Mouse (Mus musculus) heart, embryonic 15.5 days (tissue): Measurements from ENCODE around the gene Rgs12. TPM values are rescaled to one million over a fixed set of nuclear protein-coding genes. Genes with fewer than 3 reads are reported as not detected.

Source experiments
- ATAC-seq: fragments of 200-750 bp; cut with Nextera tagmentation; replicated peaks from 2 replicates; pipeline ENCODE4 v1.8.0; 2017; ENCODE audit warnings: low read depth, moderate TSS enrichment; ENCODE audit not compliant: insufficient number of reproducible peaks, insufficient read depth, low FRiP score
- H3K27ac ChIP-seq: fragments of 300-500 bp; sonication (generic); 2 replicates; pipeline ENCODE4 v1.5.1; 2015; ENCODE audit warnings: mild to moderate bottlenecking, inconsistent platforms
- H3K27me3 ChIP-seq: fragments of 300-500 bp; sonication (generic); 2 replicates; pipeline ENCODE4 v1.6.1; 2015; ENCODE audit warnings: inconsistent platforms
- H3K36me3 ChIP-seq: fragments of 300-500 bp; sonication (generic); 2 replicates; pipeline ENCODE4 v1.6.1; 2015; ENCODE audit warnings: mild to moderate bottlenecking, inconsistent platforms
- H3K4me1 ChIP-seq: fragments of 300-500 bp; sonication (generic); replicated peaks from 2 replicates; pipeline ENCODE4 v1.6.1; 2015; ENCODE audit warnings: inconsistent platforms
- H3K4me2 ChIP-seq: fragments of 300-500 bp; sonication (generic); 2 replicates; pipeline ENCODE4 v1.6.1; 2015; ENCODE audit warnings: inconsistent platforms, mild to moderate bottlenecking, moderate library complexity
- H3K4me3 ChIP-seq: fragments of 300-500 bp; sonication (generic); 2 replicates; pipeline ENCODE4 v1.5.1; 2015; ENCODE audit warnings: mild to moderate bottlenecking, inconsistent platforms
- H3K9ac ChIP-seq: fragments of 300-500 bp; sonication (generic); 2 replicates; pipeline ENCODE4 v1.6.1; 2015; ENCODE audit warnings: mild to moderate bottlenecking, inconsistent platforms
- H3K9me3 ChIP-seq: fragments of 300-500 bp; sonication (generic); replicated peaks from 2 replicates; pipeline ENCODE4 v1.6.1; 2016; ENCODE audit warnings: inconsistent platforms
- WGBS: fragments of 180-500 bp; shearing (Covaris S2); methylation state at CpG from one replicate; pipeline ENCODE4 v1.1.7; 2015; ENCODE audit warnings: mixed read lengths; 5-methylcytosine and 5-hydroxymethylcytosine counted together
- polyA plus RNA-seq: library from polyadenylated mRNA; unstranded; fragments of >200 nt; fragmentation: Nextera tagmentation; extraction: Ambion mirVana; gene quantifications from 2 replicates; pipeline ENCODE4 v1.2.1, GENCODE M21; 2015

The Rgs12 gene
- 28.7 and 35.0 TPM in 2 replicates for polyA plus RNA-seq

DNA sequence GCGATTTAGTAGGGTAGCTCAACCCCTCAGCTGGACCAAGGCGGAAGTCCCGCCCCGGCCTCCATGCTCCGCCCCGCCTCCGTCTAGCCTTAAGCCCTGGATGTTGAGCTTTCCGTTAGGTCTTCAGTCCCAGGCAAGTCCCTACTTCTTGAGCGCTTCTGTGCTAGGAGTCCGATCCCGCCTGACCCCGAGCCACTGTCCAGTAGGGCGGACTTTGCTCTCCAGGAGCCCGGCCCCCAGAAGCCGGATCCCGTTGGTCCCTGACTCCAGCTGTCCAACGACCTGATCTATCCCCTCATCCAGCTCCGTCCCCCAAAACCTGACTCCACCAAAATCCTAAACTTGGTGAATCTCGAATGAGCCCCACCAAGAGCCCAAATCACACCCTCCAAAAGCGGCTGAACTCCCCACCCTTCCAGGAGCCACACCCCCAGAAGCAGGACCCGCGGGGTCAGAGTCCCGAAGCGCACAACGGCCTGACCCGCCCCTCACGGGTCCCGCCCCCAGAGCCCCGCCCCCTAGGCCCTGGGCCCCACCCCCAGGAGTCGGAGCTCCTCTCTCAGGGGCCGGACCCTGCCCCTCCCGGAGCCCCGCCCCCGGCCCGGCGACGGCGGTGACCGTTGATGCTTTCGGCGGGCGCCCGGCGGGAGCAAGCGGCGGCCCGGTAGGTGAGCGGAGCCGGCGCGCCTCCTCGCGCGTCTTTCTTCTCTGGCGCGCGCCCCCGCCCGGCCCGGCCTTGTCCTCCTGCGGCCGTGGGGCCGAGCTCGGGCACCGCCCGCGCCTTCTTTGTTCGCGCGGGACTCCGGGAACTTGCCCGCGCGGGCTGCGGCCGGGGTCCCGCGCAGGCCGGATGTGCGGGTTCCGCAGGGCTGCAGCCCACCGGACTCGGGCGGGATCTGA is at the start of gene Rgs12:
Gene Rgs12 (plus strand): TSS at position 585 of the 900 bp plus-strand sequence.
- peaks cover 5% of the 10 kb centered on the region; the same call in 1 of the 2 replicates for H3K36me3 ChIP-seq
- peak within 1 kb of the TSS; percentile 87 for H3K27ac ChIP-seq
- H3K9me3 ChIP-seq: no peaks in the 10 kb centered on the region
- H3K27me3 ChIP-seq: no peaks in the 10 kb centered on the region
- H3K4me1 ChIP-seq: peaks cover 34% of the 10 kb centered on the region
- peak within 1 kb of the TSS; percentile 81 for H3K4me3 ChIP-seq
- WGBS: under 1% methylated on average over 66 of the region's 84 CpGs
- peak; percentile 97 for ATAC-seq
- H3K9ac ChIP-seq: peak within 1 kb of the TSS; percentile 94
- H3K4me2 ChIP-seq: peak within 1 kb of the TSS; percentile 85

DNA sequence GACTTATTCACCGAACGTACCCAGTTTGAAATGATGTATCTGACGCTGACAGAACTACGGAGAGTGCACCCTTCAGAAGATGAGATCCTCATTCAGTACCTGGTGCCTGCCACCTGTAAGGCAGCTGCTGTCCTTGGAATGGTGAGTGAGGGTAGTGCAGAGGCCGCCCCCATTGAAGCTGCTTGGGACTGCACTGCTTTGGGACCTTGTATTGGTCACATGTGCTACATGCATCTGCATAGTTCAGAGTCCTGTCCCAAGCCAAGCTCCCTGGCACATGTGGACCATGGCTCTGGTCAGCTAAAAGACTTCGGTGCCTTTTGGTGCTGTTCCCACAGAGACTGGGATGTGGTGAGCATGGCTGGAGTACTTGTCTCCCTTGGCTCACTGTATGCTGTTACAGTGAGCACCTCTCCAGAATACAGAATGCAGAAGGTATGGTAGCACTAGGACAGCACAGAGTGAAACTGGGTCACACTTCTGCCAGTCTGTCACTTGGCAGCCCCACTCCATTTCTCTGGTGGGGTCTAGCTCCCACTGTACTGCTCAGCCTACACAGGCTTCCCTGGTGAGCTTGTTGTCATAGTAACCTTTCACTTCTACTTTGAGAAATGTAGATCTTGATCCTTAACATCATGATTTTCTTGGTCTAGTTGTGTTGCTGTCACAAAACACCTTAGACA is 49.3 kb upstream of the Rgs12 start:
- H3K4me3 ChIP-seq: no peak overlapping the region
- no peak overlapping the region for H3K4me2 ChIP-seq
- 93% methylated on average over 6 of the region's 6 CpGs for WGBS
- no peaks in the 10 kb centered on the region for H3K27me3 ChIP-seq
- H3K27ac ChIP-seq: no peak overlapping the region
- peaks cover 57% of the 10 kb centered on the region for H3K36me3 ChIP-seq
- ATAC-seq: no peak
- peaks cover 20% of the 10 kb centered on the region for H3K4me1 ChIP-seq
- H3K9me3 ChIP-seq: no peaks in the 10 kb centered on the region
- H3K9ac ChIP-seq: no peak overlapping the region

DNA sequence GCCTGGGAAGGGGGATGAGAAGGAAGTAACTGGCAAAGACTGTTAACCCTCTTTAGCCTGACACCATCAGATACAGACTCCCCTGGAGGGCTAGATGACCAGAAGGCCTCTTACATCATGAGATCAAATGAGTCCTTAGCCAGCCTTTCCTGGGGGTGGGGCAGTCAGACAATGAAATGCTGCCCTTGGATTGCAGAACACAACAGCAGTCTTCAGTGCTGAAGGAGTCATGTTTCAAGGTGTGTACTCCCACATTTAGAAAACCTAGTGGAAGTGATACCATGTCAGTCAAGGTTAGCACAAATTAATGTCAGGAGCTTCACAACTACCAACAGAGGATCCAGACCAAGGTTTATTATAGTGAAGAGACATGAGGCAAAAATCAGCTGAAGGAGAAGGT is 46.9 kb upstream of the Rgs12 start:
- Histone ChIP-seq H3K36me3 (peaks cover 70% of the 10 kb centered on the region), H3K27ac (peak overlapping the region; percentile 30; the same call in 1 of the 2 replicates), H3K27me3 (no peaks in the 10 kb centered on the region), H3K9ac (no peak overlapping the region), H3K9me3 (no peaks in the 10 kb centered on the region), H3K4me3 (no peak overlapping the region), H3K4me1 (peaks cover 14% of the 10 kb centered on the region), H3K4me2 (no peak overlapping the region)
- ATAC-seq: no peak

DNA sequence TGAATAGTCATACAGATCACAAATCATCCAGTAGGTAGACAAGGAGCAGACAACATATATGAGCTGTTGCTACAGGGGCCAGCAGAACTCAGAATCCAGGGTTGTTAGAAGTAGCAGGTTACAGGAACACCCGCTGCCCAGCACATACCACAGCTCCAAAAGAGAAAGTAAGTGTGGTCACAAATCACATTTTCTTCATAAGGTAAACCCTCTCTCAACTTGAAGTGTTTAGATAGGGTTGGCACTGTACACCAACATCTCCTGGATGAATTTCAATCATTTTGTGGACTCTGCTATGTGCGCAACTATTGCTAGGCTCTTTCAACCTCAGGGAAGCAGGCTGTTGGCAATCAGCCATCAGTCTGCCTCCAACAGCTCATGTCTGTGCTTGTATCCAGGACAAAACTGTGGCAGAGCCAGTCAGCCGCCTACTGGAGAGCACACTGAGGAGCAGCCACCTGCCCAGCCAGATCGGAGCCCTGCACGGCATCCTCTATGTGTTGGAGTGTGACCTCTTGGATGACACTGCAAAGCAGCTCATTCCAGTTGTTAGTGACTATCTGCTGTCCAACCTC is 46.3 kb upstream of the Rgs12 start:
- ATAC-seq: peak; percentile 60
- Histone ChIP-seq H3K9ac (no peak overlapping the region), H3K27me3 (no peaks in the 10 kb centered on the region), H3K4me3 (no peak overlapping the region), H3K27ac (peak overlapping the region; percentile 30; the same call in 1 of the 2 replicates), H3K36me3 (peaks cover 72% of the 10 kb centered on the region), H3K4me2 (no peak overlapping the region), H3K9me3 (no peaks in the 10 kb centered on the region), H3K4me1 (peaks cover 12% of the 10 kb centered on the region)
- WGBS: 50% methylated on average over 5 of the region's 5 CpGs

DNA sequence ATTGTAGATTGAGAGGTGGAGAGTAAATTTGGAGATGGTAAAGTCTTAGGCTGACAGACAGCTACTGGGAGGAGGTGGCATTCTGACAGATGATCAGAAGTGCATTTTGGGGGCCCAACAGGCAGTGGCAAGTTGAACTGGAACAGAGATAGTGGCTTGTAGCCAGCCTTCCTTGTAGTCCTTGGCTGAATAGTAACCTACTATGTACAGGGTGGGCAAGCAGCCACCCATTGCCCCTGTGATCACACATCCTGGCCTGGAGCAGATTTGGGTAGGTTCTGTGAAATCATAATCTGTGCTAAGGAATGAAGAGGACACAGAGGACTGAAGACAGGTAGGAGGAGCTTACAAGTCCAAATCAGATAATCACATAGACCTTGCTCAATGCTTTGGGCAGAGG is 44.8 kb upstream of the Rgs12 start:
- H3K9ac ChIP-seq: no peak overlapping the region
- peaks cover 60% of the 10 kb centered on the region for H3K36me3 ChIP-seq
- no peak for ATAC-seq

DNA sequence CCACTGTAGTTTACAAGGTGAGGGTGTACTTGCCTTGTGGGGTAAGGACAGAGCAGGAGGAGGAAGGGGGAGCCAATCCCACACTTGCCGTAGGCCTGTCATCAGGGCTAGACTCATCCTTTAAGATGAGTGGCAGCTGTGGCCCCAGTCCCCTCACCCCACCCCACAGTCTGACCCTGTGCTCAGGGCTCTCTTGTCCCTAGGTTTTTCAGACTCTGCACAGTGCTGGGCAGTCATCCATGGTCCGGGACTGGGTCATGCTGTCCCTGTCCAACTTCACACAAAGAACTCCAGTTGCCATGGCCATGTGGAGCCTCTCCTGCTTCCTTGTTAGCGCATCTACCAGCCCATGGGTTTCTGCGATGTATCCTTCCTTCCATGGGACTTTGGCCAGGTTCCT is 42.0 kb upstream of the Rgs12 start:
- Histone ChIP-seq H3K36me3 (peaks cover 43% of the 10 kb centered on the region), H3K4me3 (no peak overlapping the region)
- ATAC-seq: no peak

More for the DNA sequence above, 44.8 kb upstream of the Rgs12 start:
- Histone ChIP-seq H3K27ac (no peak overlapping the region), H3K4me3 (no peak overlapping the region), H3K4me1 (peaks cover 23% of the 10 kb centered on the region), H3K9me3 (no peaks in the 10 kb centered on the region), H3K4me2 (no peak overlapping the region), H3K27me3 (no peaks in the 10 kb centered on the region)

DNA sequence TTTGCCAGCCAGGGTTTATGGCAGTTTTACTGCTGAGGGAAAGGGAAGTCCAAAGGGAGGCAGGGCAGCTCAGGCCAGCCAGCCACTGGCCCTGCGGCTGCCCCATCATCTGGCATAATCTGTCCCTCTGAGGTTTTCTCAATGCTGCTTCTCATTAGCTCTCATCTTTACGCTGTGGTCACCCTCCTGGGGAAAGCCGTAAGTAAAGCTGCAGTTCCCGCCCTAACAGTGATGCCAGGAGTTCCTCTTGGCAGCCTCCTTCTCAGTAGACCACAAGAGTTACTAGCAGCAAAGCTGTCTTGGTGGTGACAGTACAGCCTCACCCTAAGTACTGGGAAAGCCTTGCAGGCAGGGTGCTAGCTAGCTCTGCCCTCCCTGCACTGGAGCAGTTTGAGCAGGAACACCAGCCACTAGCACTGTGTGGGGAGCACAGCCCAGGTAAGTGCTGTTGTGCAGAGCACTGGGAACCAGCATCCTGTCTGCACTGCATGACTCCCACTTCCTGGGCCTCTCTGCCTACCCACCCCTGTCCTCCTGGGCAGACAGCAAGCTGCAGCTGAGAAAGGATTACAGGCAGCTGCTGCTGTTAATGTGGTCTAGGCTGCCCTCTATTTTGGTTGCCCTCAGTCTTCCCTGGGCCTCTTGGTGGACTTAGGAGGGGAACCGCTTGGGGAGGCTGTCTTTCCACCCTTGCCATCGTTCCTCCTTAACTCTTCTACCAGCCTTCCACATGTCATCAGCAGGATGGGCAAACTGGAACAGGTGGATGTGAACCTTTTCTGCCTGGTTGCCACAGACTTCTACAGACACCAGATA is 41.1 kb upstream of the Rgs12 start, which contains the start of gene Msantd1:
Gene Msantd1 (plus strand): TSS at position 103 of the 816 bp plus-strand sequence.
- Histone ChIP-seq H3K27ac (peak within 1 kb of the TSS; percentile 46; the same call in 1 of the 2 replicates), H3K27me3 (no peaks in the 10 kb centered on the region), H3K4me3 (no peak within 1 kb of the TSS), H3K4me2 (no peak within 1 kb of the TSS), H3K9me3 (no peaks in the 10 kb centered on the region), H3K9ac (no peak within 1 kb of the TSS), H3K4me1 (peaks cover 13% of the 10 kb centered on the region), H3K36me3 (peaks cover 41% of the 10 kb centered on the region)
- 73% methylated on average over 6 of the region's 6 CpGs for WGBS
- no peak for ATAC-seq

More for the DNA sequence above, 42.0 kb upstream of the Rgs12 start:
- Histone ChIP-seq H3K4me2 (no peak overlapping the region), H3K27ac (no peak overlapping the region), H3K4me1 (peaks cover 20% of the 10 kb centered on the region), H3K9me3 (no peaks in the 10 kb centered on the region), H3K9ac (no peak overlapping the region), H3K27me3 (no peaks in the 10 kb centered on the region)
- WGBS: 91% methylated on average over 4 of the region's 4 CpGs

DNA sequence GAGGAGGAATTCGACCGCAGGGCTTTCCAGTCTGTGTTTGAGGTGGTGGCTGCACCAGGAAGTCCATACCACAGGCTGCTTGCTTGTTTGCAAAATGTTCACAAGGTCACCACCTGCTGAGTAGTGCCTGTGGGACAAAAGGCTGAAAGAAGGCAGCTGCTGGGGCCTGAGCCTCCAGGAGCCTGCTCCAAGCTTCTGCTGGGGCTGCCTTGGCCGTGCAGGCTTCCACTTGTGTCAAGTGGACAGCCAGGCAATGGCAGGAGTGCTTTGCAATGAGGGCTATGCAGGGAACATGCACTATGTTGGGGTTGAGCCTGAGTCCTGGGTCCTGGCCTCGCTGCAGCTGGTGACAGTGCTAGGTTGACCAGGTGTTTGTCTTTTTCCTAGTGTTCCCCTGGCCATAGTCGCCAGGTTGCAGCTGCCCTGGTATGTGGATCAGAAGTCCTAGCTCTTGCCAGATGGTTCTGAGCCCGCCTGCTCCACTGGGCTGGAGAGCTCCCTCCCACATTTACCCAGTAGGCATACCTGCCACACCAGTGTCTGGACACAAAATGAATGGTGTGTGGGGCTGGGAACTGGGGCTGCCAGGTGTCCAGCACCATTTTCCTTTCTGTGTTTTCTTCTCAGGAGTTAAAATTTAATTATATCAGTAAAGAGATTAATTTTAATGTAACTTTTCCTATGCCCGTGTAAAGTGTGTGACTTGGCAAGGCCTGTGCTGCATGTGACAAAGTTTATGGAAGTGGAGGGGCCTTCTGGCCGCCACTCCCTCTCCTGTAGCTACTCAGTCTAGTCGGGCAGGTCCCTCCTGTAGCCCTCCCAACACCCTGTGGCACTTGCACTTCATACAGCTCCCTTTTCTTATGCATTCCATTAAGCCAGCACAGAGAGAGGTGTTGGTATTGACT is 40.3 kb upstream of the Rgs12 start:
- H3K27ac ChIP-seq: peak overlapping the region; percentile 46; the same call in 1 of the 2 replicates
- no peak overlapping the region for H3K9ac ChIP-seq
- no peak for ATAC-seq
- no peaks in the 10 kb centered on the region for H3K27me3 ChIP-seq
- WGBS: 64% methylated on average over 9 of the region's 9 CpGs
- no peak overlapping the region for H3K4me3 ChIP-seq
- no peaks in the 10 kb centered on the region for H3K9me3 ChIP-seq
- H3K4me2 ChIP-seq: no peak overlapping the region
- H3K36me3 ChIP-seq: peaks cover 36% of the 10 kb centered on the region
- peaks cover 12% of the 10 kb centered on the region for H3K4me1 ChIP-seq

DNA sequence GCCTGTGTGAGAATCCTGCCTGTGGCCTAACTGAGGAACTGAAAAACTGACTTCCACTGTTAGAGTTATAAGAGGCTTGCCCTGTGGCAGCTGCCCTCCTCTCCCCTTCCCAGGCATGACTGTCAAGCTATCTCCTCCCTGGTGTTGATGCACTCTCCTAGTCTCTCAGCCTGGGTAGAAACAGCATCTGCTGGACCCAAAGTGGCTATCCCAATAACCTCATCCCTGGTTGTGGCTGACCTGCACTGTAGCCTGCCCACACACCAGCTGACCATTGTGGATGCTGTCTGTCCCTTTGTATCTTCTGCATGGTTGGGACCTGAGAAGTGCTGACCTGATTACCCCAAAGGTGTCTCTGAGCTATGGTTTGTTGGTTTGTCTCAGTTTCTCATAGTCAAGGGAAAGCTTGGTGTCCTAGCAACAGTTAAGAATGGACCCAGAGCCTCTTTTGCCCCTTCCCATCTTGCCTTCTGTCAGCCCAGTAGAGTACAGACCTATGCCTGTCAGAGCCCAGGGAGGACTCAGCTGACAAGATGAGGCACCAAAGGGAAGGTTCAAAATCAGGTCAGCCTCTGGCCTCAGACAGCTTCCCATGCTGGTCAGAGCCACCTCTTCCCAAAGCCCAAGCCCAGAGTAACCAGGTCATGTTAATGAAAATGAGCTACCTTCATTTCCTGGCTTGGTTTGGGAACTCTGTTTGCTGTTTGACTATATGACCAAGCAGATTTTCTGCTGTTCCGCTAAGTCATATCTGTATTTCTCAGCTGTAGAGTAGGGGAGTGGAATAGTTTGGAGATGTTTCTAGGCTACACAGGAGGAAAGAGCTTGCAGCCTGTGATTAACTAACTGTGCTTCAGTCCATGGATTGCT is 39.4 kb upstream of the Rgs12 start:
- peaks cover 12% of the 10 kb centered on the region for H3K4me1 ChIP-seq
- no peaks in the 10 kb centered on the region for H3K9me3 ChIP-seq
- WGBS: 93% methylated on average over 1 of the region's 1 CpGs
- no peak overlapping the region for H3K4me3 ChIP-seq
- H3K36me3 ChIP-seq: peaks cover 27% of the 10 kb centered on the region
- H3K9ac ChIP-seq: no peak overlapping the region
- H3K27me3 ChIP-seq: no peaks in the 10 kb centered on the region
- ATAC-seq: no peak
- no peak overlapping the region for H3K27ac ChIP-seq
- no peak overlapping the region for H3K4me2 ChIP-seq
